Mouse (Mus musculus) heart, postnatal 0 days (tissue): ENCODE data around the gene Kcnma1.

Experiments
- CTCF ChIP-seq: IDR thresholded peaks from 2 replicates; pipeline ENCODE4 v1.5.1; 2016; ENCODE audit warnings: antibody characterized with exemption, control low read depth, low read depth
- EP300 ChIP-seq: IDR thresholded peaks from 2 replicates; pipeline ENCODE4 v1.6.1; 2016; ENCODE audit warnings: antibody characterized with exemption, low read depth

DNA sequence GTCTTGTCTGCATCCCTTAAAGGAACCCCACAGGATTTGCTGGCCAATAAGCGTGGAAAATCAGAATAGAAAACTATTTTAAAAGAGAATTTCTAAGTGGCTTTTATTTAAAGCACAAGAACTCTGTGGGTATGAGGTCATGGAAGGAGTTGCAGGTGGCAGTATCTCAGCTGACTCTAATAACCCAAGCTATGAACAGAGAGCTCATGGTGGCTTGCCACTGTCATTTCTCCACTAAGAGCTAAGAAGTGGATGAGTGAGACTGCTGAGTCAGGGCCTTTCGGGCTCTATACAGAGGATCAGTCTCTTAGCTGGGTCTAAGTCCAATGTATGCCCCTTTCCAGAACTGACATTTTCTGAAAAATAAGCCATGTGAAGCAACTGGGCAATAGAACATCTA lies 713.8 kb downstream of the Kcnma1 start:
- no peak for TF ChIP-seq CTCF
- no peak for TF ChIP-seq EP300
